Mouse (Mus musculus): ENCODE data around the gene Ptpru. TPM values are rescaled to one million over a fixed set of nuclear protein-coding genes. Genes with fewer than 3 reads are reported as not detected.

Ptpru gene
- polyA plus RNA-seq, 1 experiment from 2014 or later, result 1.9 TPM

GRCm38 (mm10) chr4:131728628-131729027 lies 109.5 kb downstream of the Ptpru start:
- Histone ChIP-seq H3K9me3 (replicated peaks) (no peaks in the 10 kb centered on the region), H3K4me2 (no peak overlapping the region), H3K27me3 (no peaks in the 10 kb centered on the region), H3K9ac (no peak overlapping the region), H3K36me3 (no peaks in the 10 kb centered on the region), H3K4me1 (replicated peaks) (no peaks in the 10 kb centered on the region), H3K27ac (no peak overlapping the region), H3K4me3 (no peak overlapping the region)
- WGBS, result 38% methylated on average over 7 of the region's 7 CpGs
- ATAC-seq (replicated peaks; ENCODE audit: insufficient number of reproducible peaks, insufficient read depth, low FRiP score, low read depth), result no peak

DNA sequence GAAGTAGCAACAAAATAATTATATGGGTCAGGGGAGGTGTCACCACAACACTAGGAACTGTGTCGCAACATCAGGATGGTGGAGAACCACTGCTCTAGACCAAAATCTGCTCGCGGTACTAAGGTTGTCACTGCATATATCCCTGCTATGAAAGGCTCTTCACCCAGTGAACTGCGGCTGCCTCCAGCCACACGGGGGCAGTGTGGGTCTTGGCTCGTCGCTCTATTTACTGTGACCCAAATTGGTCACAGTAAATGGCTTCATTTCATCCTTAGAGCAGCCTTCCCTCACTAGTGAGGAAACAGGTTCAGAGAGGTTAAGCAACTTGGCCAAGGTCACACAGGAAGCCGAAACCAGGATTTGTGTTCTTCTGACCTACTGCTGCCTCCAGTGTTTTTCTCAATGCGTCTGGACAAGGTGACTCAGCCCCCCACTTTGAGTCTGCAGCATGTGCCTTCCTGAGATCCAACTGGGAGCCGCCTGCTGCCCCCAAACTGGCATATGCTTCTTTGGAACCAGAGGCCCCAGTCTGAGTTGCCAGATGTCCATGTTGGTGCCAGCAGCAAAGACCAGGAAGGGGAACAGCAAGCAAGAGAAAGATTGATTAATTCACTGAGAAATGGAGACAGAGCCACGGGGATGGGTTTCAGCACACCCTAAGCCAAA lies 114.5 kb downstream of the Ptpru start:
- 51% methylated on average over 11 of the region's 11 CpGs for WGBS
- Histone ChIP-seq H3K9ac (no peak overlapping the region), H3K27me3 (no peaks in the 10 kb centered on the region), H3K9me3 (replicated peaks) (no peaks in the 10 kb centered on the region), H3K4me3 (no peak overlapping the region), H3K4me1 (replicated peaks) (peaks cover 6% of the 10 kb centered on the region; the same call in 1 of the 2 replicates), H3K36me3 (no peaks in the 10 kb centered on the region), H3K4me2 (no peak overlapping the region), H3K27ac (no peak overlapping the region)
- no peak for ATAC-seq (replicated peaks; ENCODE audit: insufficient number of reproducible peaks, insufficient read depth, low FRiP score, low read depth)

DNA sequence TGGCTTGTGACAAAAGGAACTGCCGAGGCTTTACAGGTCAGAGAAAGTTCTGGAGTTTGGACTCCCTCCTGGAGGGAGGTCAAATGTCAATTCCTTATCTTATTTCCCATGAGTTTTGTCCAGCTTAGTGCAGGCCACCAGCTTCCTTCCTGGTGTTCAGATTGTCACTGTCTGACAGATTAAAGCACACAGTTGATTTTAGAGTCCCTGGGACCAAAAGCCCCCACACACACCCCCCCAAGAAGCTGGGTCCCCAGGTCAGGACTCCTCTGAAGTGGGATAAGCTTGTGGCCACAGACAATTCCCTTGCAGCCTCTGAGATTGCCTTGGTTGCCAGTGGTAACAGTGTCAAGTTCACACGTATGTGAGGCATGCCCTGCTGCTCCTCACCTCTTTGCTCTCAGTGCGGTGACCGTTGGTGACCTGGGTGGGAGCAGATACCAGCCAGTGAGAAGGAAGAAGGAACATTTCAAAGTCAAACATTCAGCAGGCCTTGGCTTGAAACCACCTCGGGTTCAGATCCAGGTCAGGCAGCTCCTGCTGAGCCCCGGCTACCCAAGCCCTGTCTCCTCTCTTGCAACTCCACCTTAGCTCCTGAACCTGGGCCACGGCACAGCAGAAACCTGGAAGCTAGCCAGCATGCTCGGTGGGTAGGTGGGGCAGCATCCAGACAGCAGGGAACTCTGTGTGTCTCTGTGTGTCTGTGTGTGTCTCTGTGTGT lies 115.8 kb downstream of the Ptpru start:
- H3K4me3 ChIP-seq, result no peak overlapping the region
- no peak overlapping the region for H3K27ac ChIP-seq
- no peak overlapping the region for H3K4me2 ChIP-seq
- 18% methylated on average over 8 of the region's 8 CpGs for WGBS
- H3K9me3 ChIP-seq (replicated peaks), result no peaks in the 10 kb centered on the region
- peaks cover 6% of the 10 kb centered on the region; the same call in 1 of the 2 replicates for H3K4me1 ChIP-seq (replicated peaks)
- no peaks in the 10 kb centered on the region for H3K36me3 ChIP-seq
- H3K27me3 ChIP-seq, result no peaks in the 10 kb centered on the region
- ATAC-seq (replicated peaks; ENCODE audit: insufficient number of reproducible peaks, insufficient read depth, low FRiP score, low read depth), result no peak
- H3K9ac ChIP-seq, result no peak overlapping the region

DNA sequence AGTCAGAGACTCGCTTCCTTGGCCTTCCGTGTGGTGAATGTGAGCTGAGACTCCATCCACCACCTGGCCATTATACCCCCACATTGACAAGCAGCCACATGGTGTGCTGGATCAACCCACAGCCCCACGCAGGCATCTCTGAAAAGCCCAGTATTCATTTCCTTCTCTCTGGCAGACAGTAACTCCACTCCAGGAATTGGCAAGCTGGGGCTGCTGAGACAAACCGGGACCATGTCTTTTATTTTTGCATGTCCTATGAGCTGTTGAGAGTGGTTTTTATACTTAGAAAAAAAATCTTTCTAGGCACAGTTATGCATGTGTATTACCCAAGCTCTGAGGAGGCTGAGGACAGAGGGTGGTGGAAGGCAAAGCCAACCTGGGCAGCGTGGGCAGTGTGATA lies 118.9 kb downstream of the Ptpru start:
- ATAC-seq (replicated peaks; ENCODE audit: insufficient number of reproducible peaks, insufficient read depth, low FRiP score, low read depth), result no peak
- Histone ChIP-seq H3K27ac (no peak overlapping the region), H3K4me1 (replicated peaks) (peaks cover 6% of the 10 kb centered on the region; the same call in 1 of the 2 replicates), H3K9me3 (replicated peaks) (no peaks in the 10 kb centered on the region), H3K4me2 (no peak overlapping the region), H3K27me3 (no peaks in the 10 kb centered on the region), H3K4me3 (no peak overlapping the region), H3K9ac (no peak overlapping the region), H3K36me3 (no peaks in the 10 kb centered on the region)
- 66% methylated on average over 5 of the region's 5 CpGs for WGBS

Other genes with a start within 250 kb of the Ptpru start
- gene Mecr, start 5.2 kb upstream of the Ptpru start, polyA plus RNA-seq (2015; fragmentation: Nextera tagmentation; extraction: Ambion mirVana), result 39.9 and 45.7 TPM in 2 replicates
- gene Srsf4, start 35.3 kb upstream of the Ptpru start, polyA plus RNA-seq (2015; fragmentation: Nextera tagmentation; extraction: Ambion mirVana), result 64.8 and 76.3 TPM in 2 replicates
- gene Tmem200b, start 83.5 kb upstream of the Ptpru start, polyA plus RNA-seq (2015; fragmentation: Nextera tagmentation; extraction: Ambion mirVana), result 1.2 and 2.6 TPM in 2 replicates
- gene Gm10300, start 236.4 kb upstream of the Ptpru start, polyA plus RNA-seq (2015; fragmentation: Nextera tagmentation; extraction: Ambion mirVana), result 0.10 and 0.18 TPM in 2 replicates
- 75.6 and 86.4 TPM in 2 replicates for gene Epb41, start 237.0 kb upstream of the Ptpru start, polyA plus RNA-seq (2015; fragmentation: Nextera tagmentation; extraction: Ambion mirVana)

Measured in heart, embryonic 15.5 days (tissue).